Mouse (Mus musculus) midbrain, embryonic 11.5 days (tissue): Measurements from ENCODE around the gene Plpp3. TPM values are rescaled to one million over a fixed set of nuclear protein-coding genes. Genes with fewer than 3 reads are reported as not detected.
A peak's percentile ranks its signal among the peaks of the same experiment; 100 is the strongest.

Source experiments
- ATAC-seq: fragments of 200-750 bp; cut with Nextera tagmentation; 2 replicates; pipeline ENCODE4 v1.8.0; 2017; ENCODE audit warnings: moderate TSS enrichment, moderate library complexity; ENCODE audit not compliant: low FRiP score
- DNase-seq: peaks from one replicate; pipeline ENCODE4 v3.0.0; 2015; ENCODE audit warnings: low spot score; ENCODE audit errors: missing footprints
- H3K27ac ChIP-seq: fragments of 300-500 bp; sonication (generic); 2 replicates; pipeline ENCODE4 v1.5.1; 2014; ENCODE audit warnings: low read depth, low read length
- H3K27me3 ChIP-seq: fragments of 300-500 bp; sonication (generic); 2 replicates; pipeline ENCODE4 v1.6.1; 2014; ENCODE audit warnings: mild to moderate bottlenecking, low read length, moderate library complexity, mixed read lengths; ENCODE audit not compliant: control insufficient read depth, insufficient read depth
- H3K36me3 ChIP-seq: fragments of 300-500 bp; sonication (generic); 2 replicates; pipeline ENCODE4 v1.6.1; 2014; ENCODE audit warnings: mild to moderate bottlenecking, low read length, moderate library complexity, mixed read lengths; ENCODE audit not compliant: control insufficient read depth, insufficient read depth
- H3K4me1 ChIP-seq: fragments of 300-500 bp; sonication (generic); 2 replicates; pipeline ENCODE4 v1.6.1; 2014; ENCODE audit warnings: low read length; ENCODE audit not compliant: control insufficient read depth, insufficient read depth
- H3K4me2 ChIP-seq: fragments of 300-500 bp; sonication (generic); 2 replicates; pipeline ENCODE4 v1.6.1; 2014; ENCODE audit warnings: mild to moderate bottlenecking, moderate library complexity
- H3K4me3 ChIP-seq: fragments of 300-500 bp; sonication (generic); 2 replicates; pipeline ENCODE4 v1.5.1; 2014; ENCODE audit warnings: low read depth, low read length
- H3K9ac ChIP-seq: fragments of 300-500 bp; sonication (generic); 2 replicates; pipeline ENCODE4 v1.6.1; 2014; ENCODE audit warnings: low read length
- H3K9me3 ChIP-seq: fragments of 300-500 bp; sonication (generic); 2 replicates; pipeline ENCODE4 v1.6.1; 2016; ENCODE audit warnings: low read length; ENCODE audit not compliant: control insufficient read depth
- WGBS: fragments of 180-500 bp; shearing (Covaris S2); extraction: QIAGEN DNeasy Blood & Tissue Kit; methylation state at CpG from one replicate; pipeline ENCODE4 v1.1.7; 2014; 5-methylcytosine and 5-hydroxymethylcytosine counted together
- polyA plus RNA-seq: library from polyadenylated mRNA; unstranded; fragments of >200 nt; fragmentation: Nextera tagmentation; extraction: Ambion mirVana; gene quantifications from 2 replicates; pipeline ENCODE4 v1.2.1, GENCODE M21; 2014

The Plpp3 gene
- polyA plus RNA-seq, 1 experiment from 2014 or later = 46.3 TPM

GRCm38 (mm10) chr4:105113468-105113867, 43.7 kb upstream of the Plpp3 start:
- Histone ChIP-seq H3K4me1 (peaks cover 9% of the 10 kb centered on the region), H3K9me3 (no peaks in the 10 kb centered on the region), H3K9ac (no peak overlapping the region), H3K36me3 (no peaks in the 10 kb centered on the region), H3K27me3 (peaks cover 5% of the 10 kb centered on the region), H3K27ac (no peak overlapping the region), H3K4me2 (no peak overlapping the region), H3K4me3 (no peak overlapping the region)
- ATAC-seq = no peak
- 80% methylated on average over 3 of the region's 3 CpGs for WGBS
- DNase-seq = peak; percentile 57

GRCm38 (mm10) chr4:105121081-105121480, 36.1 kb upstream of the Plpp3 start:
- 72% methylated on average over 6 of the region's 6 CpGs for WGBS

GRCm38 (mm10) chr4:105122429-105122828, 34.7 kb upstream of the Plpp3 start:
- H3K36me3 ChIP-seq = no peaks in the 10 kb centered on the region
- 54% methylated on average over 8 of the region's 8 CpGs for WGBS
- no peaks in the 10 kb centered on the region for H3K9me3 ChIP-seq
- ATAC-seq (0 out of 2 replicates have a peak, but pooled peaks have one; percentile 54), DNase-seq (peak; percentile 93)
- no peak overlapping the region for H3K9ac ChIP-seq
- H3K27ac ChIP-seq = no peak overlapping the region
- H3K4me3 ChIP-seq = no peak overlapping the region
- H3K27me3 ChIP-seq = no peaks in the 10 kb centered on the region
- H3K4me2 ChIP-seq = no peak overlapping the region
- no peaks in the 10 kb centered on the region for H3K4me1 ChIP-seq

More at GRCm38 (mm10) chr4:105121081-105121480, 36.1 kb upstream of the Plpp3 start:
- H3K9me3 ChIP-seq = no peaks in the 10 kb centered on the region
- H3K4me1 ChIP-seq = no peaks in the 10 kb centered on the region
- no peak overlapping the region for H3K27ac ChIP-seq
- no peaks in the 10 kb centered on the region for H3K36me3 ChIP-seq
- H3K9ac ChIP-seq = no peak overlapping the region
- no peak overlapping the region for H3K4me3 ChIP-seq
- no peak overlapping the region for H3K4me2 ChIP-seq
- no peaks in the 10 kb centered on the region for H3K27me3 ChIP-seq
- ATAC-seq (no peak), DNase-seq (no peak)

- 74% methylated on average over 7 of the region's 7 CpGs for WGBS
- Histone ChIP-seq H3K27me3 (no peaks in the 10 kb centered on the region), H3K9me3 (no peaks in the 10 kb centered on the region), H3K36me3 (no peaks in the 10 kb centered on the region), H3K4me1 (no peaks in the 10 kb centered on the region), H3K4me3 (no peak overlapping the region), H3K4me2 (no peak overlapping the region), H3K27ac (no peak overlapping the region), H3K9ac (no peak overlapping the region)
- ATAC-seq (no peak), DNase-seq (no peak)
Measured at GRCm38 (mm10) chr4:105129212-105129611, 27.9 kb upstream of the Plpp3 start.

- WGBS = 72% methylated on average over 9 of the region's 9 CpGs
Measured at GRCm38 (mm10) chr4:105131756-105132314, 25.3 kb upstream of the Plpp3 start.

GRCm38 (mm10) chr4:105133350-105134050, 23.6 kb upstream of the Plpp3 start:
- H3K9me3 ChIP-seq = no peaks in the 10 kb centered on the region
- no peak for ATAC-seq
- H3K4me2 ChIP-seq = no peak overlapping the region
- no peak overlapping the region for H3K9ac ChIP-seq
- no peaks in the 10 kb centered on the region for H3K36me3 ChIP-seq
- H3K27me3 ChIP-seq = no peaks in the 10 kb centered on the region
- H3K4me3 ChIP-seq = no peak overlapping the region
- 84% methylated on average over 4 of the region's 4 CpGs for WGBS
- H3K27ac ChIP-seq = no peak overlapping the region
- no peaks in the 10 kb centered on the region for H3K4me1 ChIP-seq
- no peak for DNase-seq

More at GRCm38 (mm10) chr4:105131756-105132314, 25.3 kb upstream of the Plpp3 start:
- Histone ChIP-seq H3K4me1 (no peaks in the 10 kb centered on the region), H3K9ac (no peak overlapping the region), H3K27me3 (no peaks in the 10 kb centered on the region), H3K4me3 (no peak overlapping the region), H3K9me3 (no peaks in the 10 kb centered on the region), H3K27ac (no peak overlapping the region), H3K36me3 (no peaks in the 10 kb centered on the region), H3K4me2 (no peak overlapping the region)
- DNase-seq (no peak), ATAC-seq (no peak)

- WGBS = 92% methylated on average over 7 of the region's 7 CpGs
- no peak overlapping the region for H3K4me2 ChIP-seq
- H3K27me3 ChIP-seq = no peaks in the 10 kb centered on the region
Measured at GRCm38 (mm10) chr4:105149492-105149891, 7.7 kb upstream of the Plpp3 start.

GRCm38 (mm10) chr4:105151911-105152690, 5.0 kb upstream of the Plpp3 start:
- H3K4me2 ChIP-seq = no peak overlapping the region
- no peaks in the 10 kb centered on the region for H3K9me3 ChIP-seq
- 46% methylated on average over 14 of the region's 14 CpGs for WGBS
- DNase-seq = peak; percentile 92
- no peaks in the 10 kb centered on the region for H3K27me3 ChIP-seq
- H3K36me3 ChIP-seq = no peaks in the 10 kb centered on the region
- H3K9ac ChIP-seq = no peak overlapping the region
- no peak overlapping the region for H3K27ac ChIP-seq
- ATAC-seq = no peak; the same call in 1 of the 2 replicates
- H3K4me1 ChIP-seq = no peaks in the 10 kb centered on the region
- no peak overlapping the region for H3K4me3 ChIP-seq

More at GRCm38 (mm10) chr4:105149492-105149891, 7.7 kb upstream of the Plpp3 start:
- no peak overlapping the region for H3K9ac ChIP-seq
- no peak overlapping the region for H3K4me3 ChIP-seq
- no peaks in the 10 kb centered on the region for H3K36me3 ChIP-seq
- ATAC-seq (no peak), DNase-seq (no peak)
- H3K27ac ChIP-seq = no peak overlapping the region
- no peaks in the 10 kb centered on the region for H3K4me1 ChIP-seq
- no peaks in the 10 kb centered on the region for H3K9me3 ChIP-seq

GRCm38 (mm10) chr4:105153227-105153626, 3.9 kb upstream of the Plpp3 start:
- WGBS = 86% methylated on average over 3 of the region's 3 CpGs
- H3K9me3 ChIP-seq = no peaks in the 10 kb centered on the region
- no peak overlapping the region for H3K4me2 ChIP-seq
- H3K27ac ChIP-seq = no peak overlapping the region
- DNase-seq (no peak), ATAC-seq (no peak)
- H3K4me1 ChIP-seq = no peaks in the 10 kb centered on the region
- H3K36me3 ChIP-seq = no peaks in the 10 kb centered on the region
- no peaks in the 10 kb centered on the region for H3K27me3 ChIP-seq
- H3K9ac ChIP-seq = no peak overlapping the region
- H3K4me3 ChIP-seq = no peak overlapping the region
